ENCODE assay signal across 9 mouse cellular contexts in genomic region chr11:101885232-101885631, GRCm38 (mm10). TPM values are rescaled to one million over a fixed set of nuclear protein-coding genes. Genes with fewer than 3 reads are reported as not detected.
DNase-seq lines count a peak whose midpoint lies in the region; ATAC-seq and TF ChIP-seq lines count a peak whose summit lies in the region.
"Had no signal": no experiment of that assay in that cellular context is flagged by ENCODE, and none has a peak within 500 bp of the region (broad histone marks: within the 10 kb centered on the region; RNA-seq: fewer than 3 reads in every experiment).

No protein-coding gene starts in this region.

- TF ChIP-seq POLR2A in CH12.LX (IDR thresholded peaks at IDR 0.05; ENCODE audit: low read depth, low read length) = no peak

- H3K79me2 ChIP-seq in CH12.LX (replicated peaks; ENCODE audit: control insufficient read depth, extremely low read depth, insufficient read depth, poor library complexity, severe bottlenecking) = no peaks in the 10 kb centered on the region

- no peaks in the 10 kb centered on the region for H3K36me3 ChIP-seq in hindbrain, postnatal 0 days (ENCODE audit: insufficient read depth, low read length)
- H3K36me3 ChIP-seq in hindbrain, embryonic 13.5 days = no peaks in the 10 kb centered on the region
- H3K36me3 ChIP-seq in CH12.LX (replicated peaks in 1 of 2; ENCODE audit: control insufficient read depth in 1 of 2, insufficient read depth in 1 of 2, low read length in 1 of 2) = no peaks in the 10 kb centered on the region

- 51% methylated on average over 6 of the region's 6 CpGs for WGBS in hindbrain, postnatal 0 days
- WGBS in hindbrain, embryonic 13.5 days = 58% methylated on average over 6 of the region's 6 CpGs

- in situ Hi-C loops in CH12.LX (cut with MboI; ENCODE audit: low pct_ligation_motif_present, low pct_unique_long_range_greater_than_20kb, low sequenced_read_pairs) = no loop called here

- dilution Hi-C loops in CH12.LX (cut with MboI; ENCODE audit: extremely low pct_ligation_motif_present, extremely low pct_unique_long_range_greater_than_20kb, low sequenced_read_pairs) = no loop called here

- H3K4me3 ChIP-seq in hindbrain, postnatal 0 days (ENCODE audit: low read length) = no peak overlapping the region
- no peak overlapping the region for H3K4me3 ChIP-seq in hindbrain, embryonic 13.5 days
- no peak overlapping the region for H3K4me3 ChIP-seq in CH12.LX (replicated peaks in 1 of 3; ENCODE audit: low read depth in 2 of 3, low read length in 2 of 3, poor library complexity in 1 of 3)

- peak; percentile 29; the same call in 1 of the 2 replicates for TF ChIP-seq CTCF in hindbrain, postnatal 0 days (IDR thresholded peaks at IDR 0.05; ENCODE audit: low read depth)
- TF ChIP-seq CTCF in CH12.LX (conservative IDR thresholded peaks at IDR 0.05 in 1 of 2, IDR thresholded peaks at IDR 0.05 in 1 of 2; ENCODE audit: low read depth in 2 of 2, low read length in 2 of 2) = no peak; a peak in 1 of 4 replicates

- ATAC-seq in hindbrain, postnatal 0 days = 0 out of 2 replicates have a peak, but pooled peaks have one; percentile 41
- no peak for ATAC-seq in hindbrain, embryonic 13.5 days (ENCODE audit: low FRiP score)

- no peak overlapping the region for H3K9ac ChIP-seq in hindbrain, postnatal 0 days (replicated peaks; ENCODE audit: low read length)
- no peak overlapping the region for H3K9ac ChIP-seq in hindbrain, embryonic 13.5 days
- no peak overlapping the region for H3K9ac ChIP-seq in CH12.LX (ENCODE audit: insufficient read depth, low read depth)

- DNase-seq in hindbrain, postnatal 0 days (ENCODE audit: low spot score) = no peak
- peak; percentile 62 for DNase-seq in CH12.LX (ENCODE audit: extremely low read depth)
- DNase-seq in induced T-regulatory cell, adult 2 months (ENCODE audit: low read depth) = peak; percentile 73
- peak; percentile 81 for DNase-seq in lung, postnatal 25 days (ENCODE audit: low spot score)
- DNase-seq in cerebellum, postnatal 10 days = no peak
- no peak for DNase-seq in thymus, postnatal 25 days
- no peak for DNase-seq in frontal cortex, postnatal 10 days (ENCODE audit: low spot score in 2 of 2)
- DNase-seq: midbrain, embryonic 14.5 days had no signal

- no peaks in the 10 kb centered on the region for H3K27me3 ChIP-seq in hindbrain, postnatal 0 days (ENCODE audit: insufficient read depth, low read length)
- H3K27me3 ChIP-seq in hindbrain, embryonic 13.5 days = peaks cover 16% of the 10 kb centered on the region; the same call in 1 of the 2 replicates
- H3K27me3 ChIP-seq in CH12.LX (replicated peaks) = peaks cover 24% of the 10 kb centered on the region

- H3K4me2 ChIP-seq in hindbrain, postnatal 0 days (ENCODE audit: low read depth, low read length) = no peak overlapping the region
- no peak overlapping the region for H3K4me2 ChIP-seq in hindbrain, embryonic 13.5 days
- H3K4me2 ChIP-seq in CH12.LX (ENCODE audit: insufficient read depth, low read depth, poor library complexity, severe bottlenecking) = peak overlapping the region; percentile 35

- H3K4me1 ChIP-seq in hindbrain, postnatal 0 days (ENCODE audit: insufficient read depth, low read length) = peaks cover 20% of the 10 kb centered on the region
- H3K4me1 ChIP-seq in hindbrain, embryonic 13.5 days (replicated peaks) = peaks cover 16% of the 10 kb centered on the region
- H3K4me1 ChIP-seq in CH12.LX (ENCODE audit: control insufficient read depth in 1 of 2, insufficient read depth in 2 of 2) = peaks cover 19 to 34% of the 10 kb centered on the region in 2 experiments

- no peak; the same call in 1 of the 2 replicates for TF ChIP-seq EP300 in CH12.LX (IDR thresholded peaks at IDR 0.05; ENCODE audit: low read length)

- no peak overlapping the region for H3K27ac ChIP-seq in hindbrain, postnatal 0 days
- no peak overlapping the region for H3K27ac ChIP-seq in hindbrain, embryonic 13.5 days
- no peak overlapping the region for H3K27ac ChIP-seq in CH12.LX (ENCODE audit: insufficient read depth, low read depth)

- no peak for TF ChIP-seq RAD21 in CH12.LX (IDR thresholded peaks at IDR 0.05; ENCODE audit: low read depth, low read length)

- H3K9me3 ChIP-seq in hindbrain, postnatal 0 days (ENCODE audit: low read length) = no peaks in the 10 kb centered on the region
- no peaks in the 10 kb centered on the region for H3K9me3 ChIP-seq in hindbrain, embryonic 13.5 days
- no peaks in the 10 kb centered on the region for H3K9me3 ChIP-seq in CH12.LX (replicated peaks; ENCODE audit: low read length)

TF ChIP-seq in CH12.LX, 34 proteins besides CTCF, POLR2A, EP300 and RAD21:
- TF ChIP-seq KAT2A (IDR thresholded peaks at IDR 0.05; ENCODE audit: insufficient replicate concordance, low read length) (no peak), TCF12 (IDR thresholded peaks at IDR 0.05; ENCODE audit: low read depth, low read length) (peak; percentile 40; the same call in 1 of the 2 replicates), SIN3A (IDR thresholded peaks at IDR 0.05; ENCODE audit: low read length) (no peak), IRF4 (IDR thresholded peaks at IDR 0.05; ENCODE audit: low read depth, low read length) (peak; percentile 55), SMC3 (IDR thresholded peaks at IDR 0.05; ENCODE audit: low read depth, low read length) (0 out of 2 replicates have a peak, but pooled peaks have one; percentile 5), BHLHE40 (IDR thresholded peaks at IDR 0.05; ENCODE audit: low read depth, low read length) (0 out of 2 replicates have a peak, but pooled peaks have one; percentile 23), HCFC1 (IDR thresholded peaks at IDR 0.05; ENCODE audit: low read depth, low read length) (0 out of 2 replicates have a peak, but pooled peaks have one; percentile 17), ETS1 (conservative IDR thresholded peaks at IDR 0.05; ENCODE audit: low read depth, low read length) (peak; percentile 59; the same call in 1 of the 2 replicates), MEF2A (IDR thresholded peaks at IDR 0.05; ENCODE audit: borderline replicate concordance, low read depth, low read length) (peak; percentile 72; the same call in 1 of the 2 replicates), MAZ (IDR thresholded peaks at IDR 0.05; ENCODE audit: low read depth, low read length) (0 out of 2 replicates have a peak, but pooled peaks have one; percentile 43), NRF1 (IDR thresholded peaks at IDR 0.05; ENCODE audit: low read depth, low read length) (no peak), ZMIZ1 (IDR thresholded peaks at IDR 0.05; ENCODE audit: low read depth, low read length) (no peak), GABPA (IDR thresholded peaks at IDR 0.05; ENCODE audit: insufficient replicate concordance, low read depth, low read length) (no peak), ZC3H11A (IDR thresholded peaks at IDR 0.05; ENCODE audit: low read depth, low read length) (no peak), JUN (IDR thresholded peaks at IDR 0.05; ENCODE audit: insufficient read depth, low read depth, low read length) (no peak)
TF ChIP-seq in CH12.LX: peak in this region for 8.

RNA-seq across cellular contexts. Expression of gene Meox1, which starts 8.9 kb away (rescaled TPM):
- total RNA-seq in hindbrain, postnatal 0 days (2014; rRNA removed) = 1.8 and 2.0 TPM in 2 replicates
- polyA plus RNA-seq in hindbrain, postnatal 0 days (2015; fragmentation: Nextera tagmentation; extraction: Ambion mirVana) = 0.69 and 0.73 TPM in 2 replicates
- polyA plus RNA-seq in hindbrain, embryonic 13.5 days (2015; fragmentation: Nextera tagmentation; extraction: Ambion mirVana) = 0.43 and 0.56 TPM in 2 replicates
- not detected in 2 replicates for total RNA-seq in CH12.LX (2012; rRNA removed)
- total RNA-seq in CH12.LX (2014; rRNA removed) = not detected in 2 replicates
- polyA plus RNA-seq in CH12.LX (2012; ENCODE audit: insufficient read length, low read depth) = not detected in 2 replicates

Comparison
In these comparisons a context has a peak if more than half of its experiments do, and no peak if none do; other contexts are left out.
1. DNase-seq: peak in CH12.LX (single experiment), induced T-regulatory cell, adult 2 months (single experiment) and lung, postnatal 25 days (single experiment); none in hindbrain, postnatal 0 days (single experiment), cerebellum, postnatal 10 days (0 of 2), thymus, postnatal 25 days (single experiment) and frontal cortex, postnatal 10 days (0 of 2).